Mouse (Mus musculus) 416B (cell line): ENCODE data around the gene Efnb1.

ENCODE experiments used
- DNase-seq: peaks from one replicate; pipeline ENCODE4 v3.0.0; 2011; ENCODE audit warnings: low read depth

Gene Efnb1

GRCm38 (mm10) chrX:99154358-99154757 is 18.4 kb downstream of the Efnb1 start:
- DNase-seq = no peak

- no peak for DNase-seq
These were observed 23.1 kb downstream of the Efnb1 start for GRCm38 (mm10) chrX:99159020-99159419.

GRCm38 (mm10) chrX:99164111-99164510 is 28.2 kb downstream of the Efnb1 start:
- no peak for DNase-seq

GRCm38 (mm10) chrX:99164855-99165368 is 29.0 kb downstream of the Efnb1 start:
- no peak for DNase-seq

- DNase-seq = no peak
These were observed 31.1 kb downstream of the Efnb1 start for GRCm38 (mm10) chrX:99167014-99167413.

GRCm38 (mm10) chrX:99167550-99167949 is 31.6 kb downstream of the Efnb1 start:
- no peak for DNase-seq

- no peak for DNase-seq
These were observed 36.4 kb downstream of the Efnb1 start for GRCm38 (mm10) chrX:99172301-99172700.

GRCm38 (mm10) chrX:99185081-99185596 is 49.2 kb downstream of the Efnb1 start:
- DNase-seq = no peak

- no peak for DNase-seq
These were observed 50.8 kb downstream of the Efnb1 start for GRCm38 (mm10) chrX:99186497-99187435.

- no peak for DNase-seq
These were observed 55.6 kb downstream of the Efnb1 start for GRCm38 (mm10) chrX:99191441-99192087.

- DNase-seq = no peak
These were observed 61.0 kb downstream of the Efnb1 start for GRCm38 (mm10) chrX:99196910-99197309.

GRCm38 (mm10) chrX:99198532-99198931 is 62.6 kb downstream of the Efnb1 start:
- no peak for DNase-seq
